Mouse (Mus musculus): ENCODE results near the gene Pcdh7. TPM values are rescaled to one million over a fixed set of nuclear protein-coding genes. Genes with fewer than 3 reads are reported as not detected.
"Not testable (repeated sequence)": the region's sequence is repeated elsewhere in the genome, so short reads cannot be mapped to it uniquely, and the experiment has no call there.

Gene Pcdh7
- total RNA-seq, 2 experiments from 2014 or later: 5.8 to 7.4 TPM

DNA sequence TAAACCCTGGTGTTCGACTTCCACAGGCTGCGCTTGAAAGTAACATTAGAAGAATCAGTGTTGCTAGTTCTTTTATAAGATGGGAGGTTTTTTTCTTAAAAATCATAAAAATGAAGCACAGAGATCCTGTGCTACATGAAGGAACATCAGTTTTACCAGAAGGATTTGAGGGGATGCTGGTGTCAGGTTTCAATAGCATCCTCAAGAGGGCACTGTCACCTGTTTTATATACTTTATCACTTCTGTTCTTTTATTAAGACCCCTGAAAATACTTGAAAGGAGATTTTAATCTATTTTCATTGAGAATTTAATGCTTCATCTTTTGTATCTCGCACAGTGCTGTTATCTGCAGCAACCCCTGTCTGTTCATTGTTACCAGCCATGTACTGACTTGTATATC, 322.1 kb downstream of the Pcdh7 start:
- DNase-seq: no peak
- intact Hi-C loops (cut with DNase I; ENCODE audit: low total_unique reads): no loop called here

DNA sequence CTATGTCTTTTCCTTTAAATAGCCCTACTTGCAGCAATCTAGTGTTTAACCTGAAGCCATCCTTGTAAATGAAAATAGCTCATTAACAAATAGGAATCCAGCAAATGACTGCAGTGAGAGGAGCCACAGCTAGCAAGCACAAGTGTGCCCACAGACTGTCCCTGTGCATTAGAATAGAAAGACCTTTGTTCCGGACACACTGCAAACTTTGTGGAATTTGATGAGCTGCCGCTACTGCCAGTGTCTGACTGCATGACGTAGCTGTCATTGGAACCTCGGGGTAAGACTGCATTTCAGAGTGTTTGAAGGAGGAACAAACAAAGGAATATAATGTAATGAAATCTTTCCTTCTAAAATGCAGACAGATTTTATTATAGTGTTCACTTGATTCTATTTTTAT, 326.4 kb downstream of the Pcdh7 start:
- intact Hi-C loops (cut with DNase I; ENCODE audit: low total_unique reads): no loop called here

DNA sequence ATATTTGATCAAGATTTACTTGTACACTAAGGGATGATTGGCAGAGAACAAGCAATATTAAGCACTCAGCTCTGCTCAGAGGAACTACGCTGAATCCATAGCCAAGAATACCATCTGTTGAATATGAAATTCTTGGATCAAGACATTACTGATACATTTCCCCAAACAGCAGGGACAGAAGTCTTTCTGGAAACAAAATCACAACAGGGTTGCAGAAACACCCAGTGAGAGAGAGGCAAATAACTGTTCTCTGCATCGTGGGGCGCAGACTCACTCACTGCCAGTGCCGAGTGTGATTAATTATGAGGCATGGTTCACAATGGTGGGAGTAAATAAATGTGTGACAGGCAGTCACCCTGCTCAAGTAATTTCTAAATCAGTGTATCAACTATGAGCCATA, 363.3 kb downstream of the Pcdh7 start:
- intact Hi-C loops (cut with DNase I; ENCODE audit: low total_unique reads): no loop called here
- no peak for DNase-seq

More for the DNA sequence above, 326.4 kb downstream of the Pcdh7 start:
- DNase-seq: no peak

DNA sequence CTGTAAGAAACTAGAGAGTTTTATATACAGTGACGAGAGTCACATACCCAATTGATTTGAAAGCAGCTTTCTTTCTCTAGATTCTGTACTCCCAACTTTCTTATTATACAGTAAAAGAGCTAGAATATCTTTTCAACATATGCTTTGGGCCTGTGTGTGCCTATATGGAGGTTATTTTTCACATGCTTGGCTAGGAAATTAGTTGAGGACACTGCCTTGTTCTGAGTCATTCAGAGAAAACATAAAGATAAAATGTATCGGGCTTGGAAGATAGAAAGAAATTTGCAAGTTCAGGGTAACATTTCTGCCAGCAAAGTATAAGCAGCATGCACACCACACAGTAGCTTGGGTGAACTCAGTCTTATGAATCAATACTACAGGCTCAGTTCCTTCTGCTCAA, 364.5 kb downstream of the Pcdh7 start:
- intact Hi-C loops (cut with DNase I; ENCODE audit: low total_unique reads): no loop called here
- no peak for DNase-seq

DNA sequence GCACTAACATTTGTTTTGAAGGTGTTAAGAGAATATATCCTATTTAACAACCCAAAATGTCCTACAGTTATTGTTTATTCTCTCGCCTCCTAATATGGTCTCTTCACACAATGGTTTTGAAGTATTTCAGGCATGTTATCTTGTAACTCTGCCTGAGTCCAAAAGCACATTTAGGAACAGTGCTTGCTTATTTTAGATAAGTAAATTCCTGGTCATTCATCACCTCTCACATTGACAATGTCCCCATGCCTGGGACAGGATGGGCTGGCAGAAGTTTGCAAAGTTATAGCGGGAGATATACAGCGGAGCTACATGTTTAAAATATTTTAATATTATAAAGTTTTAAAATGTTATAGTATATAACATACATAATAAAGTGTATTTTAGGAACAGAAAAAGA, 365.3 kb downstream of the Pcdh7 start:
- no peak for DNase-seq
- intact Hi-C loops (cut with DNase I; ENCODE audit: low total_unique reads): no loop called here

DNA sequence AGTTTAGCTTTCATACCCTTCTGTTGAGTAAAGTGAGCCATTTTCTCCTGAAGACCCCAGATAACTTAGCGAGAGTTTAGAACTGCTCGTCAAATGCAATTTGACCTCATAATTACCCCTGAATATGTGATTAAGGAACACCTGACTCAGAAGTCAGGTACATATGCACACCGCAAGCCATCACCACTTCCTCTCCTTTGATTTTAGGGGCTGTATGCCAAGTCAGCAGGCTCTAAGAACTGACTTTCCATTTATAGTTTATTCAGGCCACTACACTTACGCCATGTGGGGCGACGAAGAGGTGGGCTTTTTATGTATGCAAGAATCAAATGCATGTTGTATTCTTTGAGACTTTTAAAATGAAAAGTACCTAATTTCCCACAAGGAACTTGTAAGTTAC, 366.2 kb downstream of the Pcdh7 start:
- DNase-seq: no peak
- intact Hi-C loops (cut with DNase I; ENCODE audit: low total_unique reads): no loop called here

DNA sequence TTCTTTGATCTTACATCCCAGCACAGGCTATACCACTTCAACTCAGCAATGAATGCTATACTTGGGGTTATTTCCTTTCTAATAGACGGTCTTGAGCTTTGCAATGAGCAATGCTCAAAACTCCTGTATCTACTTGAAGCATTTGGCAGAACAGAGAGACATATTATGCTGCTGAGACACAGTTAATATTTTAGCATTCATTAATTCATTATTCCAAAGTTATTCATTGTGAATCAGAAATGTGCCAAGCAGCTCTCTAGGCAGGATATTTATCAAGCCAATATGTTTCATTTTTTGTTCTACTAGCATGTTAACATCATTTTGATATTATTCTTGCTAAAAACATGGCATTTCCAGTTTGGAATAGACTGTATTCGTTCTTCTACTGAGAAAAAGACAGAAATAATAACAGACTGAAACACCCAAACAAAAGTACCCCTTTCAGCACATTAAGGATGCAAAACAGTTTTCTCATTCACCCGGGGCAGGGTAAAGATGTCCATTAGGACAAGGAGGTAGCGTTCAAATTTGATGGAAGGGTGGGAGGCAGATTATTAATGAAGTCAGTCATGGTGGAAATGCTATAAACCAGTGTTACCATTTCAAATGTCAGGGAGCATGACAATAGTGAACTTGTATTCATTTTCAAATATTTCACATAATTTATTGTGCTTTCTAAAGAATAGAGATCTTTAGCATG, 391.0 kb downstream of the Pcdh7 start:
- intact Hi-C loops (cut with DNase I; ENCODE audit: low total_unique reads): no loop called here
- no peak for DNase-seq

DNA sequence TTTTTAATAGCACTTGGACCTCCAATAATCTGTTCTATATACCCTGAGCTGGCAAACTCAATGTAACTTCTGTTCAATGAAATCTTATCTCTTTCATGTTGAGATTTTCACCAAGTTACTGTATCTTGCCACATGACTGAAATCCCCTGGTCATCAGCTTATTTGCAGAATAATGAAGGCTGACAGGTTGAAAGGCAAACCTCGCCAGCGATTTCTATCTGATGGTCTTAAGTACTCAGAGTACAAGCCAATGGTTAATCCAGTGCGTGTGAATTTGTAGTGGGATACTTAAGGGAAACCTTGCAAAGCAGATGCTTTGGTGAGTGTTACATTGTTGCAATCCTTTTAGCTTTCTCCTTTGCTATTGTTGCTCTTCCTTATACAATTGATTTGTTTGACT, 398.3 kb downstream of the Pcdh7 start:
- intact Hi-C loops (cut with DNase I; ENCODE audit: low total_unique reads): no loop called here
- DNase-seq: no peak

DNA sequence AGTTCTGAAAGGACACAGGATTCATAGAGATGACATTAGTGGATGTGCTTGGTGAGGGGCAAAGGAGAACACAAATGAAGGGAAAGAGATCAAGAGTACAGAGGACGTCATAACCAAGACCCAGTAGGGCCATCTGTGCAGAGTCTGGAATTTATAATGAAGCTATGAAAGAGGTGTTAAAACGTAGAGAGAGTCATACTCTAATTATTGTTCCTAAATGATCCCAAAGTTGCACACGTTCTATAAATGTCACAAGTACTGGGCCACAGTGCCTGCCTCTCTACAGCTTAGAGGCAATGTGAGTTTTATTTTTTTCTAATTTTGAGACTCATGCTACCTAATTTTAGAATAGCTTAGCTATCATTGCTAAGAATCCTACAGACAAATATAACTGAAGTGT, 400.1 kb downstream of the Pcdh7 start:
- intact Hi-C loops (cut with DNase I; ENCODE audit: low total_unique reads): no loop called here
- no peak for DNase-seq

DNA sequence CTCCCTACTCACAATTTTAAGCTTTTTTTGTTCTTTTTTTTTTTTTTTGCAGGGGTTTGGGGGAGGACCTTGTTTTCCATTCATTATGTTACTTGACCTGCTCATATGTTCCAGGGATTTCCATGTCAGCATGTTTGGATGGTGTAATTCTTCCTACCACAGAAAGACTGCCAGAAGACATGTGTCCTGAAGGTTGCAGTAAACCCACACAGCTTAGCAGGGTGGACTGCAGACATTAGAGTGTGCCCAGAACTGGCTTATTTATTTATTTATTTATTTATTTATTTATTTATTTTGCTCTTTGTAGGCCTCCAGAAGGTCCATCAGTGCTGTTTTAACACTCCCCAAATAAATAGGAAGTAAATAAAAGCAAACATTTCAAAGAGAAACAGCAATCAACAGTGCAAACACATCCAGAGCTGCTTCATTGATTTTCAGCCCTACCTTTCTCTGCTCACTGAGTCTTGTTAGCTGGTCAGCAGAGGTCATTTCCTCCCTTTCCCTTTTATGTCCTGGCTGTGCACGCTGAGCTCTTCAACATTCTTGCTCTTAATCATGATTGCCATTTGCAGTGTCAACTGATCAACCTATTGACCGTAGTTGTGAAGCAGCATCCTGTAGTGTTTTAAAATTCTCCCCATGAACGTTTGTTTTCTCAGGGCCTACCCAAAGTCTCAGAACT, 401.3 kb downstream of the Pcdh7 start:
- DNase-seq: no peak
- intact Hi-C loops (cut with DNase I; ENCODE audit: low total_unique reads): no loop called here

DNA sequence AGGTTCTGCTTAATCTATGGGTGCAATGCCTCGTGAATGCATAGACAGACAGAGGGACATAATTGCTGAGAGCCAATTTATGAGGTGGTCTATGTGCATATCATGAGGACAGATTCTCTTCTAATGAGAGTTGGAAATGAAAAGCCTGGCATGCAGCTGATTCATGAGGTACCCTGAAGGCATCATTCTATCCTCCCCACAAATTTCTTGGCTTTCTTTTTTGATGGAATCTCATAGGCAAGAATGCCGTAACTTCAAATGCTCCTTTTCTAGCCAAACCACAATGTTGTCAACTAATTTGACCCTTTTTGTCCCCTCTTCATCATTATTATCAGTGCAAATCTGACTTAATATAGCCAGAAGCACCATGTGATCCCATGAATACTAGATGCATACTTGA, 426.1 kb downstream of the Pcdh7 start:
- DNase-seq: no peak
- intact Hi-C loops (cut with DNase I; ENCODE audit: low total_unique reads): no loop called here

DNA sequence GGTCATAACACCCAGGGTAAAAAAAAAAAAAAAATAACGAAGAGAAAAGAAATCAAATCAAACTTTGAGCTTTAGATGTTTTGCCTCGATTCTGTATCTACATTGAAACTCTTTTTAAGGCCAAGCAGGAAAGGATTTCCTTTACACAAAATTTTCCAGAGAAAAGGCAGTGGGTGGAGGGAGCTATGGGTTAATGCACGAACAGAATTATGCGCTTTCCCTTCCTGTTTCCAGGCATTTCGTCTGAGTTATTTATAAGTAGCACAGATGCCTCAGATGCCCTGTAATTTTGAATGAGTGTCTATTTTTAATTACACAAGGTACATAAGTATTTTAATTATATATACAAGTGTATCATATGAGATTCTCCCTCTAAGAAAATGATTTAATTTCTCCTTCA, 436.2 kb downstream of the Pcdh7 start:
- no peak for DNase-seq
- intact Hi-C loops (cut with DNase I; ENCODE audit: low total_unique reads): no loop called here

DNA sequence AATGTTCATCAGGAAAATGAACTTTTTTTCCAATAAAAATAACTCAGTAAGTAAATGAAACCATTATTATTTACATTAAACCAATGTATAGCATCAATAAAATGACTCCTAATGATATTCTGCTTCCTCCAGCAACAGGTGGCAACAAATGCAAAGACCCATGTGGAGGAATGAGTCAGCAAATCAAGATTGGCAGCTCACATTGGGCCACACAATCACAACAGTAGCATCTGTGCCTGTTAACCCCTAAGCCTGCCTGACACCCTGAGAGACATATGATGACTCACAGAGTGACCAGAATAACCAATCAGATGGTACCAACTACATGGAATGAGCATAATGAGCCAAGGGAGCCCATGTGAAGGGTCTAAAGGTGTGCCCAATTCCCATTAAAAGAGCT, 454.5 kb downstream of the Pcdh7 start:
- DNase-seq: no peak
- intact Hi-C loops (cut with DNase I; ENCODE audit: low total_unique reads): no loop called here

DNA sequence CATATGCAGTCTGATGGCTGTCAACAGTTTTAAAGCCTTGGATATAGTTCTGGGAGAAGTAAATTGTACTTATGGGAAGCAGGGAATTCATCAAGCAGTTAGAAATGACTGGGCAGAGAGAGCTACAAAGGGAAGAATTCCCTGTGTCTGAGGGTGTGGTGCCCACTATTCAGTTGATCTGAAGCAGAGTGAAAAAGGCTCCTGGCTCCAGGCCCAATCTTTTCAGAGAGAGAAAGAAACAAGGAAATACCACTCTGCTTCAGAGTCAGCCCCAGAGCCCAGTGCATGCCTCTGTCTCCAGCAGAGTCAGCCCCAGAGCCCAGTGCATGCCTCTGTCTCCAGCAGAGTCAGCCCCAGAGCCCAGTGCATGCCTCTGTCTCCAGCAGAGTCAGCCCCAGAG, 456.6 kb downstream of the Pcdh7 start:
- intact Hi-C loops (cut with DNase I; ENCODE audit: low total_unique reads): not testable (repeated sequence)
- peak; percentile 17 for DNase-seq

DNA sequence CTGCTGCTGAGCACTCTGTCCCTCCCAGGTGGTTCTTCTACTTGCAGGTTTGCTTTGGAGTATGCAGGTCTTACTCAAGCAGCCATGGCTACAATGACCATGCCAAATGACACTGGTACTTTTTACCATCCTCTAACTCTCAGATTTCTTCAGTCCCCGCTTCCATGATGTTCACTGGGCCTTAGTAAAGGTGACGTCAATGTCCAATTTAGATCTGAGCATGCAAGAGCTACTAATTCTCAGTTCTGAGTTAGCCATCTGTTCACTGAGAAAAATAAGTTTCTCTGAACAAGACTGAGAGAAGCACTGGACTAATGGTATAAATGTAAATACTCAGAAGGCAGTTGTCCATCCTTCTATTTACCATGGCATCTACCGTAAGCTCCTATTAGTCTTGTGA, 457.8 kb downstream of the Pcdh7 start:
- no peak for DNase-seq
- intact Hi-C loops (cut with DNase I; ENCODE audit: low total_unique reads): no loop called here
